ENCODE assay signal across 8 mouse cellular contexts in genomic region chr14:50943932-50944667, GRCm38 (mm10). TPM values are rescaled to one million over a fixed set of nuclear protein-coding genes. Genes with fewer than 3 reads are reported as not detected.
A peak's percentile ranks its signal among the peaks of the same experiment; 100 is the strongest.
DNase-seq lines count a peak whose midpoint lies in the region; ATAC-seq and TF ChIP-seq lines count a peak whose summit lies in the region.

Gene Gm49342 (plus strand): TSS chr14:50944517.

- peak; percentile 99 for ATAC-seq in Patski
- peak; percentile 98 for ATAC-seq in hindbrain, embryonic 15.5 days (ENCODE audit: low FRiP score, low read depth)

- H3K27ac ChIP-seq in hindbrain, embryonic 15.5 days (replicated peaks) = peak within 1 kb of the TSS; percentile 90

- no peaks in the 10 kb centered on the region for H3K9me3 ChIP-seq in hindbrain, embryonic 15.5 days

- H3K4me3 ChIP-seq in hindbrain, embryonic 15.5 days = peak within 1 kb of the TSS; percentile 52

- WGBS in hindbrain, embryonic 15.5 days = 18% methylated on average over 31 of the region's 31 CpGs

- no peaks in the 10 kb centered on the region for H3K36me3 ChIP-seq in hindbrain, embryonic 15.5 days

- POLR2A ChIA-PET in Patski (lab: Charles Lee) = no interaction called here

- TF ChIP-seq CTCF in Patski (IDR thresholded peaks at IDR 0.05) = peak; percentile 61

- in situ Hi-C loops in Patski (cut with MboI; ENCODE audit: low pct_unique_long_range_greater_than_20kb) = no loop called here

- H3K27me3 ChIP-seq in Patski = no peaks in the 10 kb centered on the region
- H3K27me3 ChIP-seq in hindbrain, embryonic 15.5 days = no peaks in the 10 kb centered on the region

- CTCF ChIA-PET in Patski (lab: Charles Lee) = no interaction called here

- H3K4me2 ChIP-seq in hindbrain, embryonic 15.5 days = peak within 1 kb of the TSS; percentile 61

- H3K4me1 ChIP-seq in hindbrain, embryonic 15.5 days (replicated peaks) = peaks cover 9% of the 10 kb centered on the region

- peak; percentile 64 for DNase-seq in Patski (ENCODE audit: low read depth, low spot score)
- DNase-seq in cerebellum, postnatal 25 days = peak; percentile 93 to 95
- peak; percentile 91 for DNase-seq in frontal cortex, postnatal 36 days (ENCODE audit: low spot score in 2 of 2)
- peak; percentile 86 for DNase-seq in left cerebral cortex, adult 11 months (ENCODE audit: low spot score)
- DNase-seq in lung, postnatal 4 days = peak; percentile 96 to 97
- peak; percentile 77 for DNase-seq in retina, postnatal 7 days (ENCODE audit: low read depth, low spot score)
- DNase-seq in urinary bladder, adult 2 months (ENCODE audit: low spot score) = peak; percentile 97

- peak within 1 kb of the TSS; percentile 46 for H3K9ac ChIP-seq in hindbrain, embryonic 15.5 days

RNA-seq across cellular contexts. Expression of gene Gm49342, which starts in this region (rescaled TPM):
- 31.5 TPM for polyA plus RNA-seq in Patski (2021)
- polyA plus RNA-seq in hindbrain, embryonic 15.5 days (2015; fragmentation: Nextera tagmentation; extraction: Ambion mirVana) = not detected in 2 replicates
- polyA plus RNA-seq in urinary bladder, adult 2 months (2012; rRNA removed) = 45.7 and 54.1 TPM in 2 replicates

Comparison
In these comparisons a context has a peak if more than half of its experiments do, and no peak if none do; other contexts are left out.
1. Peak in every context shown above with its lines: DNase-seq, ATAC-seq, H3K4me3 ChIP-seq and H3K27ac ChIP-seq.
2. RNA of gene Gm49342 (polyA plus RNA-seq): 45.7 to 54.1 TPM in urinary bladder, adult 2 months and 31.5 TPM in Patski (single experiment); not detected in hindbrain, embryonic 15.5 days; every median in the first group is over 10 times any median in the second.
3. Peak in ATAC-seq, H3K4me3 ChIP-seq, H3K27ac ChIP-seq, H3K9ac ChIP-seq and H3K4me2 ChIP-seq in hindbrain, embryonic 15.5 days; RNA of the gene not detected or under 1 TPM.